Mouse (Mus musculus) E14TG2a.4 (cell line): ENCODE data around the gene Fam20c.

Experiments used
- H3K27me3 ChIP-seq: 2 replicates; pipeline ENCODE4 v1.6.1; 2014; ENCODE audit warnings: low read length, control low read depth; ENCODE audit not compliant: insufficient read depth
- H3K36me3 ChIP-seq: 2 replicates; pipeline ENCODE4 v1.6.1; 2014; ENCODE audit warnings: low read length, control low read depth; ENCODE audit not compliant: insufficient read depth
- H3K4me1 ChIP-seq: replicated peaks from 2 replicates; pipeline ENCODE4 v1.6.1; 2014; ENCODE audit warnings: low read depth, low read length, control low read depth
- H3K4me3 ChIP-seq: replicated peaks from 2 replicates; pipeline ENCODE4 v1.5.1; 2014; ENCODE audit warnings: mild to moderate bottlenecking, low read length
- H3K9me3 ChIP-seq: 2 replicates; pipeline ENCODE4 v1.6.1; 2014; ENCODE audit warnings: low read length, control low read depth
- CTCF ChIP-seq: conservative IDR thresholded peaks from 2 replicates; pipeline ENCODE4 v1.5.1; 2014; ENCODE audit warnings: low read length
- NANOG ChIP-seq: IDR thresholded peaks from 2 replicates; pipeline ENCODE4 v1.6.1; 2014; ENCODE audit warnings: borderline replicate concordance, low read length, mixed read lengths
- POU5F1 ChIP-seq: IDR thresholded peaks from 2 replicates; pipeline ENCODE4 v1.6.1; 2014; ENCODE audit warnings: low read length, borderline replicate concordance

Fam20c gene

DNA sequence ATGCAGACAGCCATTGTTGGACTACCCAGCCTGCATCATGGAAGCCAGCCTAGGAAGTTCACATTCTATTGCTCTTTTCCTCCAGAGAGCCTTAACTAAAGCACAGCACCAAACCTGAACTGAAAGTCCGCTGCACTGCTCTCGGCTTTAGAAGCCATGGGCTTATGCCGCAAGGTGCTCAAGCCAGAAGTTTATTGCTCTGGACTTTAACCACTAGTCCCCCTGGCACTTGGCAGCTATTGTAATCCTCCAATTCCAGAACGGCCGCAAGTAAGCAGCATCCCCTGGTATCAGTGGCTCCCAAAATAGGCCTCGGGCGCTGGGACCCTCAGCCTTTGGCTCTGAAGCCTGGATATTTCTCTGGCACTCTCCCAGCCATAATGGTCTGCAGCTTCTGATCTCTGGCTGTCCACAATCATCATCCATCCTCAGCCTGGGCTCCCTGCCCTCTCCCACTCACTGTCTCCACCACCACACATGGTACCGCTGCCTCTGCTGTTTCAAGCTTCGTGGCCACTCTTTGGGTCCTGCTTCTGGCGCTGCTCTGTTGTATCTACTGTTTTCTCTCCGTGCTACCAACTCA is 20.9 kb upstream of the Fam20c start:
- Histone ChIP-seq H3K4me1 (peaks cover 15% of the 10 kb centered on the region), H3K36me3 (no peaks in the 10 kb centered on the region), H3K27me3 (peaks cover 21% of the 10 kb centered on the region), H3K4me3 (no peak overlapping the region), H3K9me3 (no peaks in the 10 kb centered on the region)
- TF ChIP-seq NANOG (no peak), CTCF (no peak), POU5F1 (no peak)

DNA sequence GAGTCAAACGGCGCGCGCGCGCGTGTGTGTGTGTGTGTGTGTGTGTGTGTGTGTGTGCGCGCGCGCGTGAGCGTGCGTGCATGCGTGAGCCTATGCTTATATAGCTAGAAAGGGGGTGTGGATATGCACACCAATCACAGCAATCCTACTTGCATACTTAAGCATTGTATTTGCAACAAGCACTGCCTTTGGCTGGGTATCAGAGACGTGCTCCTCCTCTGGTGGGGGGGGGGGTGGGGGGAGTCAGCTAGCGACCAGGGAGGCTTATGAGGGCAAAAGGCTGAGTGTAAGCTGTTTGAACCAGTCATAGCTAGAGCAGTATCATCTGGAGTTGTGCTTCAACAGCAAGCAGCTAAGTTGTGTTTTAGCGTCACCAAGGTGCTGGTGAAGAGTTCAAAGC is 20.3 kb upstream of the Fam20c start:
- H3K27me3 ChIP-seq, result peaks cover 22% of the 10 kb centered on the region
- no peaks in the 10 kb centered on the region for H3K36me3 ChIP-seq
- H3K4me1 ChIP-seq, result peaks cover 15% of the 10 kb centered on the region
- peaks cover 1% of the 10 kb centered on the region; the same call in 1 of the 2 replicates for H3K9me3 ChIP-seq
- no peak overlapping the region for H3K4me3 ChIP-seq
- no peak for TF ChIP-seq CTCF

DNA sequence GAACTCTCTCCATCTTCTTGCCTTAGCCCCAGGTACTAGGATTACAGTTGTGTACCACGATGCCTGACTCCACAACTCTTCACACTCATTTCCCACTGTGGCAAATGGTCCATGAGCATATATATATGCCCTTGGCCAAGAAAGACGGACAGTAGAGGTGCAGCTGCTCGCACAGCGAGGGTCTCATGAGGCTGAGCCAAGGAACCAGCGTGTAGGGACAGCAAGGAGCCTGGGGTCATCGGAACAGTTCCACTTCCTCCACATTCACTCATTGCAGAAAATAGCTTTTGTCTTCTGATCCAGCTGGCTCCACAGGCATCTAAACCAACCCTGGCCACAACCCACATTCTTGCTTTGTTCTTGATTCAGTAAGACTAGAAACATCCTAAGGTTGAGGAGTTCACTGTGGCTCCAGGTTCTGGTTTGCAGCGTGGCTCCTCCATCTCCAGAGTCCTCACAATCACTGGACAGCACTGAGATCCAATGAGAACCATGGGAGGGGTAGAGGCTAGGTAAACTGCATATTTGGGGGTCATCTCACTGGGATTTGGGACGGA is 19.0 kb upstream of the Fam20c start:
- H3K27me3 ChIP-seq, result peaks cover 23% of the 10 kb centered on the region
- peaks cover 10% of the 10 kb centered on the region for H3K9me3 ChIP-seq
- H3K4me3 ChIP-seq, result no peak overlapping the region
- TF ChIP-seq CTCF (no peak), POU5F1 (no peak), NANOG (no peak)
- no peaks in the 10 kb centered on the region for H3K36me3 ChIP-seq
- peaks cover 15% of the 10 kb centered on the region for H3K4me1 ChIP-seq

DNA sequence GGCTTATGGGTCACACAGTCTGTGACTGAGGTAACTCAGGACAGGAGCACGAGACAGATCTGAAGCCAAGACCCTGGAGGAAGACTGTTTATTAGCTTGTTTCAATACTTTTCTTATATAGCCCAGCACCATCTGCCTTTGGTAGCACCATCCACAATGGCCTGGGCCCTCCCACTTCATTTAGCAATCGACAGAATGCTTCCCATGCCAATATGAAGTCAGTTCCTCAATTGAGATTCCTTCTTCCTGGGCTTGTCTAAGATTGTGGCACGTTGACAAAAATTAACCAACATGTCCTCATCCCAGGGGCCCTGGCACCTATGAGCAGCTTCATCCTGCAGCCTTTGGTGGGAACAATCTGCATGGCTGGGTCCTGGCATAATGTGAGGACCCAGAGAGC is 14.2 kb upstream of the Fam20c start:
- Histone ChIP-seq H3K9me3 (peaks cover 10% of the 10 kb centered on the region), H3K27me3 (peaks cover 24% of the 10 kb centered on the region), H3K4me3 (no peak overlapping the region), H3K4me1 (0 out of 2 replicates have a peak, but pooled peaks cover 4% of the 10 kb centered on the region), H3K36me3 (no peaks in the 10 kb centered on the region)
- TF ChIP-seq NANOG, result no peak
- TF ChIP-seq POU5F1, result no peak
- TF ChIP-seq CTCF, result no peak

DNA sequence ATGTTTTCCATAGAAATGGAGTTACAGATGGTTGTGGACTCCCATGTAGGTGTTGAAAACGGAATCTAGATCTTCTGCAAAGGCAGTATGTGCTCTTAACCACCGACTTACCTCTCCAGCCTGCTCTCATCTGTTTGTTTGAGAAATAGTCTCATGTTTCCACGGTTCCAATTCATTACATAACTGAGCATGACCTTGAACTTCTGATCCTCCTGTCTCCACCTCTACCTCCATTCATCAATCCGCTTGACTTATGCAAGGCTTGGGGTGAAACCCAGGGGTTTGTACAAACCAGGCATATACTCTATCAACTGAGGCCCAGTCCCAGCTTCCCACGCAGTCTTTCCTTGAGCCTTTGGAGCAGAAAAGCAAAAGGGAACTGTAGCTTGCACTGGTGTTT is 12.8 kb upstream of the Fam20c start:
- no peak overlapping the region for H3K4me3 ChIP-seq
- H3K27me3 ChIP-seq, result peaks cover 24% of the 10 kb centered on the region
- H3K36me3 ChIP-seq, result no peaks in the 10 kb centered on the region
- 0 out of 2 replicates have a peak, but pooled peaks cover 4% of the 10 kb centered on the region for H3K4me1 ChIP-seq
- peaks cover 10% of the 10 kb centered on the region for H3K9me3 ChIP-seq
- no peak for TF ChIP-seq NANOG
- TF ChIP-seq POU5F1, result no peak
- no peak for TF ChIP-seq CTCF

DNA sequence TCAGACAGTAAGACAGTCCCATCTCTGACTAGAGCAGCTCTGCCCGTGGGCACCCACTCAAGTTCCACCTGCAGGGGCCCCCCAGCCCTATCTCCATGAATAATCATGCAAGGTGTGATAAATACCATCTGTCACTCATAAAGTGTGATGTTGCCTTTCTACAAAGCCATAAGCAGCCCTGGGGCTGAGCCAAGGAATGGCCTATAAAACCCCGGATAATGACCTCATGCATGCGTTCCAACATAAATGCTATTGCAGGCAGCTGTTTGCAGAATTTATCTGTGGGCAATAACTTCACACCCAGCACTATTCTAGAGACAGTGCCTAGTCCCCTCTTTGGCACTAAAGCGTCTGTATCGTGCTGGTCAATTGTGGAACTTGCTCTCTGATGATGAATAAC is 12.0 kb upstream of the Fam20c start:
- TF ChIP-seq NANOG, result no peak
- TF ChIP-seq POU5F1, result no peak
- TF ChIP-seq CTCF, result no peak
- no peak overlapping the region for H3K4me3 ChIP-seq
- peaks cover 7% of the 10 kb centered on the region for H3K4me1 ChIP-seq
- H3K9me3 ChIP-seq, result peaks cover 10% of the 10 kb centered on the region
- no peaks in the 10 kb centered on the region for H3K36me3 ChIP-seq
- H3K27me3 ChIP-seq, result peaks cover 21% of the 10 kb centered on the region

DNA sequence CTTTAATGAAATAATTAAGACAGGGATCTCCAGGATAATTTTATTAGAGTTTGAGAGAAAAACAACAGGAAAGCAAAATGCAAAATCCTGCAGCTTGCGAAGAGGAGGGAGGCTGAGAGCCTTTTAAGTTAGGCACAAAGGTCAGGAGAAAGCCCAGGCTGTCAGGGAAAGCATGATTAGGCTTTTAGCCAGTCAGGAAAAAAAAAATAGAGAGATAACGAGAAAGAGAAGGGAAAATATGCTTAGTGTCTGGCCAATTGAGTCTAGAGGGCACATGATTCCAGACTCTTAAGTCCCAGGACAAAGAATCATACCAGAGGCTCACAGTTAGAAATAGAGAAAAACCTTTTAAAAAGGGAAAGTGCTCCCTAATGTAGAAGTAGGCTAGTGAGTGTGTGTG is 10.7 kb upstream of the Fam20c start:
- Histone ChIP-seq H3K4me3 (no peak overlapping the region), H3K4me1 (peaks cover 17% of the 10 kb centered on the region), H3K36me3 (no peaks in the 10 kb centered on the region), H3K9me3 (peaks cover 10% of the 10 kb centered on the region), H3K27me3 (peaks cover 18% of the 10 kb centered on the region)
- TF ChIP-seq CTCF, result no peak
- no peak for TF ChIP-seq NANOG
- TF ChIP-seq POU5F1, result no peak

DNA sequence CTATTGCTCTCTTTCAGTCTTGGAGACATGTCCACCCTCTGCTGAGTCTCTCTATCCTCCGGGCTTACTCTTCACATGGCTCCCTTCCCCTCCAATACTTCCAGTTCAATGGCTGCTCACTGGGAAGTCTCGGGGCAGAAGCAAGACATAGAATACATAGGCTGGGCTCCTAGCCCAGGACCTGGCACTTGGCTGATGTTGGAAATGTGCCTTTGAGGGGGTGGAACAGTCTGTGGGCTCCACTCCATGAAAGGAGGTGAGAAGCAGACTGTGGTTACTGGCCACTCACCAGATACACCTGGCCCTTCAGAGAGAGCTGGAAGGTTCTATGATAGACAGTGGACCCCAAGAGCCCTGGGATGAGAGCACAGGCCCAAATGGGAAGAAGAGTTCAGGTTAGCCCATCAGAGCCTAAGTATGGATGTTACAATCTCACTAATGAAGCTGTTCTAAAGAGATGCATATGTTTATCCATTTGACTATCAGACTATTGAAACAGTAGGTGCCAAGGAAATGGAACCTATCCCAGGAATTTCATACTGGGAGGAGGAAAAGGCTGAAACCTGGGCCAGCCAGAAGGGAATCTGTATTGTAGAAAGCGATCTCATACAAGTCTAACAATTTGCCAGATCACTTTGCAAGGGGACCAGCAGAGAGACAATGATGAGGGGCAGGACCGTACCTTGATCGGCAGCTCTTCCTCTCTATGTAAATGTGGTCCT is 8.8 kb upstream of the Fam20c start:
- Histone ChIP-seq H3K36me3 (no peaks in the 10 kb centered on the region), H3K9me3 (no peaks in the 10 kb centered on the region), H3K27me3 (peaks cover 24% of the 10 kb centered on the region), H3K4me3 (no peak overlapping the region), H3K4me1 (peaks cover 17% of the 10 kb centered on the region)
- no peak for TF ChIP-seq CTCF
- TF ChIP-seq POU5F1, result no peak
- no peak for TF ChIP-seq NANOG
